Mouse (Mus musculus) 3T3-L1 (cell line): ENCODE measurements around the gene Rrp36.

ENCODE experiments used
- DNase-seq: peaks from one replicate; pipeline ENCODE4 v3.0.0-alpha.2; 2015; ENCODE audit warnings: low read depth, low spot score

Gene Rrp36

DNA sequence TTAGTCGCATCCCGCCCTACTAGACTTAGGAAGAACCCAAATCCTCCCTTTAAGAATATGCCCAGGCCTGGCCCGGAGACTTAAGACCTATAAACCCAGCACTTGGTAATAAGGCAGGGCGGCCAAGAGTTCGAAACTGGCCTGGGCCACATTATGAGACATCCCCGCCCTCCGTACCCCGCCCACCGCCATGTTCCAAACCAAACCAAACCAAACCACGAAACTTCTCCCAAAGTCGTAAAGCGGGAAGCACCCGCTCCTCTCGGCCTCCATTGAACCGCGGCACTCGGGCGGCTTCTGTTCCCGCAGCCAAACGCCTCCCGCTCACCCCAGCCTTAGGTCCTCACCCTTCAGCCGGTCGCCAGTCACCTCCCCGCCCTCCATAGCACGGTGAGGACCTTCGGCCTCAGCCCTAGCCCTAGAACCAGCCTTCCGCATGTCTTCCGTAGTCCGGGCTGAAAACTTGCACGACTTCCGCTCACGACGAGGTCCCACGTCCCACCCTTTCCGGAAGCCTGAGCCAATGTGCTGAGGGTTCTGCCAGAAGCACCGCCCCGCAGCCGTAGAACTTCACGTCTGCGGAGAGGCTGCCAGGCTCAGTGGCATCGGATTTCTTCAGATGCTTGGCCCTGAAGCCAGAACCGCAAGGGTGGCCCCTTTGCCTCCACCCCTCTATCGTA is at the start of gene Rrp36:
TSS of gene Rrp36 (minus strand) at position 503 of the 680 bp plus-strand sequence.
- peak; percentile 98 for DNase-seq

DNA sequence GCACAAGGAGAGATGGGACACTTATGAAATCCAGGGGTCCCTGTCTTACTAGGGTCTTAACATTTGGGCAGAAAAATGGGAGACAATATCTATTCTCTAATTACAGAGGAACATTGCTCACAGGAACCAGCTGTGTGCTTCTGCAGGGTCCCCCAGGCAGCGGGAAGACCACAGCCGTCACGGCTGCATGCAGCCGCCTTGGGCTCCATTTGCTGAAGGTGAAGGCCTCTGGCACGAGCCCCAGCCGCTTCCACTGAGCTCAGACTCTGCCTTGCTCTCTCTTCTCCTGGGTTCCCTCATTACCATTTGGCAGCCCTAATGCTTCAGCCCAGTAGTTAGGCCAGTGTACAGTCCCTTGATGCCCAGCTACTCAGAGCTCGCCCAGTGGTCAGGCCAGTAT is 46.9 kb upstream of the Rrp36 start:
- no peak for DNase-seq

DNA sequence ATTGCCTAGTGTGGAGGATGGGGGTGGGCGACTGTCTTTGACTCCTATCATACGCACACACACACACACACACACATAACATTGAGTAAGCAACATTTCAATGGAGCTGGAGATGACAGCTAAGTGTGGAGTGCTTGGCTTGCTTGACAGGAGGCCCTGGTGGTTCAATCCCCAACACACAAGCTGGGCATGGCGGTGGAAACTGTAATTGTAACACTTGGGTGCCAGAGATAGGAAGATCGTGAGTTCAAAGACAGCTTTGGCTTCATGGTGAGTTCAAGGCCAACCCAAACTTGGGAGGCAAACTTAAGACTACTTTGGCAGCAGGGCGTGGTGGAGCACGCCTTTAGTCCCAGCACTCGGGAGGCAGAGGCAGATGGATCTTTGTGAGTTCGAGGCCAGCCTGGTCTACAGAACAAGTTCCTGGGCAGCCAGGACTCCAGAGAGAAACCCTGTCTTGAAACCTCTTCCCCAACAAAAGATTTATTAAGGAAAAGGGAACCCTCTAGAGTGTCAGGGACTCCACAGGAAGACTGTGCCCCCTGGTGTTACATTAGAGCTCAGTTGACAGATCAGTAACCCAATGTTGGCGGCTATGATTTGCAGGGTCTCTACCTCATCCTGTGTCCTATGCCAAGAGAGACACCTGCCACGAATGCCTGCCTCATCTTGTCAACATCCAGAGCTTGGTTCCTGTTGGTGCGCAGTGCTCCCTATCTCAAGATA is 40.8 kb upstream of the Rrp36 start:
- DNase-seq = peak; percentile 87

DNA sequence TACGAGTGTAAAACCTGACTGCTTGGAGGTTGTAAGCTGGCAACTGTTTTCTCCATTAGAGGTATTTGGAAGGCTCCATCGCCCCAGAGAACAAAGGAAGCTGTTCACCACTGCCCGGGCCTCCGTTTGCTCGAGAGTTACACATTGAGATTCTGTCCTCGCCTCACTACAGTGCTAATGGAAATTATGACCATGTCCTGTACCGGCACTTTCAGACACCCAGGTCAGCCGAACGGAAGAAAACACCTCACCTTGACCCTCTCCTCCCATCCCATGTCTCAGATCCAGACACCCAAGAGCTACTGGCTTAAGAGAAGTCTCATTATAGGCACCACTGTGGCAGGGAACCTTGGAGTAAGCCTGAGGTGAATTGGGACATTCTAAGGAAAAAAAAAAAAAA is 39.7 kb upstream of the Rrp36 start:
- no peak for DNase-seq

DNA sequence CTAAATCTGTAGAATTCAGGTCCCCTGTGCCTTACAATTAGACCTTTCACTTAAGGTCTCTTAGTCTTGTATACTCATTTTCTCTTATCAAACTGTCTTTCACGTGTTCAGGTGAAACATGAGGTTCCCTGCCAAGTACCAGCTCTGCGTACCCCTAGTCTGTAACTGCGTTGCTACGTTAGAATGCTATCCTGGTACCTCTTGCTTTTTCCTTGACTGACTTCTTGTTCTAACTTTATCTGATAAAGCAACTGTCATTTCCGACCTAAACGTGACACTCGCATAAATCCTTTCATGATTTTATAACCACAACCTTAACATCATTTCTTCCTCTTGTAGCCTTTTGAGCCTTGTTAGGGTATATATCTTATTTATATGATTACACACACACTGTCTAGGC is 38.3 kb upstream of the Rrp36 start:
- no peak for DNase-seq

DNA sequence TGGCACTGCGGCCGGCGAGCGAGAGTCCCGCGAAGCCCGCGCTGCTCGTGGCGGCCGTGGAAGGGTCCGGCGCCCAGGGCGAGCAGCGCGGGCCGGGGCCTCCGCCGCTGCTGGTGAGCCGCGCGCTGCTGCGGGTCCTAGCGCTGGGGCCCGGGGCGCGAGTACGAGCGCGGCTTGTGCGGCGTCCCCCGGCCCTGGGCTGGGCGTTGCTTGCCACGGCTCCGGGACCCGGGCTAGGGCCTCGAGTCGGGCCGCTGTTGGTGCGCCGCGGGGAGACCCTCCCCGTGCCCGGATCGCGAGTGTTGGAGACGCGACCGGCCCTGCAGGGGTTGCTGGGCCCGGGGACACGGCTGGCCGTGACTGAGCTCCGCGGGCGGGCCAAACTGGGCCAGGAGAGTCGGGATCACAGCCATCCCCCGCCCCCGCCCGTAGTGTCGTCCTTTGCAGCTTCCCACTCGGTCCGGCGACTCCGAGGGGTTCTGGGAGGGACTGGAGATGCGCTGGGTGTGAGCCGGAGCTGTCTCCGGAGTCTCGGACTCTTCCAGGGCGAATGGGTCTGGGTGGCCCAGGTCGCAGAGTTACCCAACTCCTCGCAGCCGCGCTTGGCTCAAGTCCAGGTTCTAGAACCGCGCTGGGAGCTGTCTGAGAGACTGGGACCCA is 37.6 kb upstream of the Rrp36 start:
- DNase-seq = peak; percentile 58

DNA sequence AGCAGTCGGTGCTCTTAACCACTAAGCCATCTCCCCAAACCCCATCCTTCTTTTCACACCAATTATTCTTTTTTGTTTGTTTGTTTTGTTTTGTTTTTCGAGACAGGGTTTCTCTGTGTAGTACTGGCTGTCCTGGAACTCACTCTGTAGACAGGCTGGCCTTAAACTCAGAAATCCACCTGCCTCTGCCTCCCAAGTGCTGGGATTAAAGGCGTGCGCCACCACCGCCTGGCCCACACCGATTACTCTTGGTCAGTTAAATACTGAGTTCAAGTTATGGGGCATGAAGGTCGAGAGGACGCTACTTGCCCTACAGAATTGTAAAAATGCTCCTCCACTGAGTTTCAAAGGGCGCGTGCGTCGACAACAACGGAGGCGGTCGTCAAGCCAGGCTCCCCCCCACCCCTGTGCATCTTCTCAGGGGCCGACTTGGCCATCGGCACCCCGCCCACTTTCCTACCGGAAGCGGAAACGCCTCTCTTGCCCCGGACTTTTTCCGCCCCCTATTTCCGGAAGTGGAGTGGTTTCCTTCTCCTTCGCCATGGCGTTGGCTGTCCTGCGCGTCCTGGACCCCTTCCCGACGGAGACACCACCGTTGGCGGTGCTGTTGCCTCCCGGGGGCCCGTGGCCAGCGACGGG is 36.9 kb upstream of the Rrp36 start, which contains the start of gene Pex6:
TSS of gene Pex6 (plus strand) at position 505 of the 639 bp plus-strand sequence.
- peak; percentile 96 for DNase-seq

DNA sequence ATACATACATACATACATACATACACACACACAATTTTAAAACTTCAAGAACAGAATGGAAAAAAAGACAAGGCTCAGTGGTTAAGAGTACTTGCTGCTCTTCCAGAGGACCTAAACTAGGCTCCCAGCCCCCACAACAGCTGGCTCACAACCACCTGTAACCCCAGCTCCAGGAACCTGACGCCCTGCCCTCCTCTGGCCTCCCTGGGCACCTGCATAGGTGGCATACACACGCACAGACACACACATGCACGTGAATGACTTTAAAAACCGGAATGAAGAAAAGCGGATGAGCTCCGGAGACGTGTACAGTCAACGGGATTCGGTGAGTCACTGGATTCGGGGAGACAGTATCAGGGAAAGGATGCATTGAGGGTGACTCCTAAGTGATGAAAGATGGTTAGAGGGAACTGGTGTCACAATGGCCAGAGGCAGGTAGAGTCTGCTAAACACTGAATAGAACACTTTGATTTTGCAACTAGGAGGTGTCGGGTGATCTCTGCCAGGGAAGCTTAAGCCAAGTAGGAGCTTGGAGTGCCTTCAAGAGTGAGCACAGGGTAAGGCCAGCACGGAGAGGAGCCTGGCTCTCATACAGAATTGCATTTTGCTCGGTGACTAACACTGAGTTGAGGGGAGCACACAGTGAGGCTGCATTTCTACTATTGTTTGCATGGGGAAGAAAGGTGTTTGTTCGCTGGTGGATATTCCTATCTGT is 32.4 kb upstream of the Rrp36 start:
- no peak for DNase-seq

DNA sequence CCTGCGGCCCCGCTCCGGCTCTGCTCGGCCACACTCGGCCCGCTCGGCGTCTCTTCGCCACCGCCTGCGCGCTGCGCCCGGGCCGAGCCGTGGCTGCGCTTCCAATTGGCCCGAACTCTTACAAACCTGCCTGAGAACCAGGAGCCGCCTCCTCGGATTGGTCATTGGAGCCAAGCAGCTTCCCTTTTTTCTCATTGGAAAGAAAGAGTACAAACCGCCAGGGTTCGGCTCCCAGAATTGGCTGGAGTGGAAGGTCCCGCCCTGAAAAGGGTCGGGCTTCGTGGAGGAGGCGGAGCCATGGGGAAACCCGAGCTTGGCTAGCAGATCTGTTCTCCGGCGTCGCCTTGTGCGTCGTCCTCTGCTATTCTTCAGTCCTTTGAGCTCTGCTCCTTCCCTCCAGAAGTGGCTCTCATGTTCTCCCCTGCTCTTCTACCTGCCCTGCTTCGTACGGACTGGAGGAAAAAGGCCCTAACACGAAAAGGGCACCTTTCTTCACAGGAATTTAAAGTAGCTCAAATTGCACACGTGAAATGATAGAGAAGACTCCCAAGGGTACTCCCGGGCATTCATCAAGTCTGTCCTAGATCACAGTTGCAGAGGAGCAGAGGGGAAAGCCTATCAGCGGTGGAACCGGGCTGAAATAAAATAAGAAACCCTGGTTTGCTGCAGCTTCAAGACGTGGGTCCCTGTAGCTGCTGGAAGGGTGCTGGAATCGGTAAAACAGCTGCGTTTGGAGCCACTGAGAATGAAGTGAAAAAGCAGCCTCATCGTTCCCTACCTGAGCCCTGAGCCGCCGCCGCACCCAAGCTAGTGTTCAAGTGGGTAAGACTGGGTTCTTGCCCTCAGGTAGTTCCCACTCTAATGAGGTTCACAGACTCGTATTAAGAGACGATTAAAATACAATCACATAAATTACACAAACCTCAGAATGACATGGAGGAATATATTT is 31.0 kb upstream of the Rrp36 start, which contains the start of gene Ppp2r5d:
TSS of gene Ppp2r5d (minus strand) at position 225 of the 949 bp plus-strand sequence.
- DNase-seq = peak; percentile 99

DNA sequence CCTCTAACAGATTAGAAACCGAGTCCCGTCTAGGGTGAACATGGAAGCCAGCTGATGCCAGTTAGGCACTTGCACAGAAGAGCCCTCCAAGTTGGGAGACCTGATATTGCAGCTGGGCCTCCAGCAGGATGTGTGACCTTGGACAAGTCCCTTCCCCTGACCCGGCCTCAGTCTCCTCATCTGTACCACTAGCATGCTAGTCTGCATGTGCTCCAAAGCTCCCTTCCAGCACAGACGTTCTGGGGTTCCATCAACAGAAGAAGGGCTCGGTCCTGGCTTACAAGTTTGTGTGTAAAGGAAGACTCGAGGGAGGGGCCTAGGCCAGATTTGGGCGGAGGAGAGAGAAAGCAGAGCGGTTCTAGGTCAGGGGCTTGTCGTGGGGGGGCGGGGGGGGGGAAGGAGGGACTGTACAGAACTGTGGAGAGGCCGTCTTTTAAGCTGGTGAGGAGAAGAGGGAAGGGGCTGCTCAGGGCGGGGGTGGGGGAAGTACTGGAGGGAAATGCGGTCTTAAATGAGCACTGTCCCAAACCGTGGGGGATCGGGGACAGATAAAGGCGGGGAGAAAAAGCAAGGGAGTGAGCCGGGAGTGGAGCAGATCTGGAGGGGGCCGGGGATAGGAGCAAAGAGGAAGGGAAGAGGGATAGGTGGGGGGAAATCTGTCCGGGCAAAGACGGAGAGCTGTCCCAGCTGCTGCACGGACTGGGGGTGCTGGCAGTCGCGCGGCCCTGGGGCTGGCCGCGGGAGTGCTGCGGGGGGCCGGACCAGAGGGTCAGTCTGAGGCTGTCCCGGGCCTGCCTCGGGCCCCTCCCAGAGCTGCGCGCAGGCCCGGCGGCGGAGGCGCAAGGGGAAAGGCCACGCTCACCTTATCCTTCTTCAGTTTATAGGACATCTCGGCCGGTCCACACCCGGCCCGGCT is 30.1 kb upstream of the Rrp36 start:
- peak; percentile 23 for DNase-seq

DNA sequence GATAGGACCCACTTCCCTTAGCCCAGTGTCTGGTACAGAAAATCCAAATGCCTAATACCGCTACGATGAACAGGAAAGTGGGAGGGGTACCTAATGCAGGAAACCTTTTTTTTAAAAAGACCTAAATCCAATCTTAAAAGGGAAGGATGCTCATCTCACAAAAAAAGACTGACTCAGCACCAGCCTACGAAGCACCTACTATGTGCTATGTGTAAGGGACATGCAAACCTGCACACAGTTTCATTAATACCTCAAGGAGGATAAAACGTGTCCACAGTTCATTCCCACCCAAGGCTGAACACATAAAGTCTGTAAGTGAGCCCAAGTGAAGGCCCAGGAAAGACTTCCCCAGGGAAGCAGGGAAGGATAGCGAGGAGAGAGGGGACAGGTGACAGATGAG is 28.4 kb upstream of the Rrp36 start:
- no peak for DNase-seq

DNA sequence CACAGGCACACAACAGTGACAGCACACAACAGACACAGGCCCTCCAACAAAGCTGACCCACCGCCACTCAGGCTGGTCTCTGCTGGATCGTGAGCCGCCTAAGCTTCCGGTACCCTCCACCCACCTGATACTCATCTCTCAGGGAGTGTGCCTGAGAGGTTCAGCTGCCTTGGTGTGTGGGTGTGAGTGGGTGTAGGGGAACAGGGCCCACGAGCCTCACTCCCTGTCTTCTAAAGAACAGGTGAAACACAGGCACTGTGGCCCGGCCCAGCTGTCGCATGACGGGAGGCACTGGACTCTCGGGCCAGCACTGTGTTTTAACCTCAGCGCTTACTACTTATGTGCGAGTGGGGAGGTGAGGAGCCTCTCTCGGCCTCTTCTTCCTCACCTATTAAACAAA is 27.9 kb upstream of the Rrp36 start:
- no peak for DNase-seq

DNA sequence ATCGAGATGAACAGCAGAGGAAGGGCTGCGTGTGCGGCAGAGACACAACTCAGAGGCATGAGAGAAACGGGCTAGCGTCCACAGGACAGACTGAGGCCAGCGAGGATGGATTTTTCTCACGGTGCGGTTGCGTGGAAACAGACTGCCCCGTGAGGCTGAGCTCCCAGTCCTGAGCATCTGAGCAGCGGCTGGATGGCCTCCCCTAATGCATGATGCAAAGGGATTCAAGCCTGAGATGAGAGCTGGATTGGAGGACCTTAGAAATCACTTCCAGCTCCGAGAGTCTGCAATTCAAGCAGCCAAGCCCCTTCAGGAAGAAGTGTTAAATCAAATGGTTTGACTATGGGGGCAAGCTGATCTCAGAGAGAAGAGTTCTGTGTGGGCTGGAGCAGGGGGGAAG is 27.3 kb upstream of the Rrp36 start:
- DNase-seq = no peak

DNA sequence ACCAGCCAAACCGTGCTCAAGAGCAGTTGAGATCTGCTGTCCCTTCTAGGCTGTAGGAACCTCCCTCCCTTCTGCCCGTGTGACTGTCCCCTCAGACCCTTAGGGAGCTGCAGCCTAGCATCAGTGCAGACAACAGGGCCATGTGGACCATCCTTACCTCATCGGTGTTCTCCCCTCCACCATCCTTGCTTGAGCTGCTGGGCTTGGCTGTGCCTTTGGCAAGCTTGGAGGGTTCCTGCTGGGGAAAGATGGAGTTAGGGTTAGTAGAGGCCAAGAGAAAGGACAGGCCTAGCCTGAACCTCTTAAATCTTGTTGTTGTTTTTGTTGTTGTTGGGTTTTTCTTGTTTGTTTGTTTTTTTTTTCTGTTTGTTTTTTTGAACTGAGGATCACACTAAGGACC is 25.8 kb upstream of the Rrp36 start:
- no peak for DNase-seq

DNA sequence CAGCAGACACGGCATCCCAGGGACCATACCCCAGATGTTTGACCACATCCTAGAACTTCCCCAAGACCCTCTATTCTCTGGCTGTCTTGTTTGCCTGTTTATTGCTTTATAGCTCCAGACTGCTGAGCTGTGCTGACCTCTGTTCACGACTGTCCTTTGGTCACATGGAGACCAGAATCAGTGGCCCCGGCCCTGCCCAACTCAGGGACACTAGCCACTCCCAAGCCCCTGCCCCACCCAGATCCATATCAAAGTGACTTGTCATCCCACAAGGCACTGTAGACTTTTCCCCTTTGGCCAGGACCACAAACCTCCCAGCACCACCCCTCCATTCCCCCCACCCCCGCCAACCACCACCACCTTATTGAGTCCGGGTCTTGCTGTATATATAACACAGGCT is 25.1 kb upstream of the Rrp36 start:
- no peak for DNase-seq

DNA sequence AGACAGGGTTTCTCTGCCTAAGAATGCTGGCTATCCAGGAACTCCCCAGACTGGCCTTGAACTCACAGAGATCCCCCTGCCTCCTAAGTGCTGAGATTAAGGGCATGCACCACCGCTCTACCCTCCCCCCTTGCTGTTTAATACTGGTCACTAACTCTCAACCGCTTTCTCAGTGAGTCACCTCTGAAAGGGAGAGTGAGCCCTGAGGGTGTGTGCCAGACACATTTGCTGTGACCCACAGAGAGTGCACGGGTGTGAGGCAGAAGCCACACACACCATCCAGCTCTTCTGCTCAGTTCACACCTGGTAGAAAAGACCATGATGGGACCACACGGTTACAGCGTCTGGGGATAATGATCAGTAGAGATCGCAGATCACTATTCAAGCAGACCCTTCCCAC is 24.4 kb upstream of the Rrp36 start:
- DNase-seq = peak; percentile 80

DNA sequence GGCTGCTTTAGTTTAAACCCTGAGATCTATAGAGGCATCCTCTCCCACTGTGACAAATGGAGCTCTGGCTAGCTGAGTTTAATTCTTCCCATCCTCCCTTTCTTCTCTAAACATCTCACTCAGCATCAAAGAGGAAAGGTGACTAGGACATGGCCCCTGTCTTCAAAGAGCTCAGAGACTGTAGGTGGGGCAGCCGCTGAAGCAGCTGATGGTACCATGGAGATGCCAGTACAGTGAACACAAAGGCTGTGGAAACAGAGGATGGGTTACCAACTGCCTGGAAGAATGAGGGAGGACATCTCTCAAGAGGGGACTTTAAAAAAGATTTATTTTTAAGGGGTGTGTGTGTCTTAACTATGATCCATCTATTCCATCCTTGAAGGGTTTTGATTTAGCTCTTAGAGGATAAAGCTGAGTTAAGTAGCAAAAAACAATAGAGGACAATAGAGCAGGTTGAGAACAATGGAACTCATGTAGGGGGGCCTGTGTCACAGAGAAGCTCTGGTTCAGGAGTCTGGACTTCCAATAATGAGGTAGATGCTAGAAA is 20.4 kb upstream of the Rrp36 start:
- DNase-seq = no peak

DNA sequence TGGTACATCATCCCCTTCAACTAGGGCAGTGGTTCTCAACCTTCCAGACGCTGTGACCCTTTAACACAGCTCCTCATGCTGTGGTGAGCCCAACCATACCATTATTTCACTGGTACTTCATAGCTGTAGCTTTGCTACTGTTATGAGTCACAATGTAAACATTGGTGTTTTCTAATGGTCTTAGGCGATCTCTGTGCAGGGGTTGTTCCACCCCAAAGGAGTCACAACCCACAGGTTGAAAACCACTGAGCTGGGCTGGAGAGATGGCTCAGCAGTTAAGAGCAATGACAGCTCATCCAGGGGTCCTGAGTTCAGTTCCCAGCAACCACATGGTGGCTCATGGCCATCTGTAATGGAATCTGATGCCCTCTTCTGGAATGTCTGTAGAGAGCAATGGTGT is 17.2 kb upstream of the Rrp36 start:
- peak; percentile 75 for DNase-seq

DNA sequence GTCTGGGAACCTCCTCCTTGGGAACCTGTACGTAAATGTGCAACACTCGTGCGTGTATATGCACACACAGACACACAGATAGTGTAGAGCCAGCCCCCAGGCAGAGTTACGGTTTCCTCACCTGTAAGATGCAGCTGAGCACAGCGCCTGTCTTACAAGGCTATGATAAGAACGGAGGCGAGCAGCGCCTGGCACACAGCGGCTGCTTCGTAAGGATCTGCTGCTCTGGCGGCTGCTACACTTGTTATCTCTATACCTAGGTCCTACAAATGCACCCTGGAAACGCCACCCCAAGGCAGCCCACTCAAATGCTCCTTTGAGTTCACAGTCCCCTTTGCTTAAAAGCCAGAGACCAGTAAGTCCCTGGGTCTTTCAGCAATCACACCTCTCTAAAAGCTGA is 16.5 kb upstream of the Rrp36 start:
- no peak for DNase-seq
